Mouse (Mus musculus): ENCODE data around the gene Syce2. TPM values are rescaled to one million over a fixed set of nuclear protein-coding genes. Genes with fewer than 3 reads are reported as not detected.

The Syce2 gene
- total RNA-seq, 1 experiment, result 42.3 TPM

- peaks cover 6 to 13% of the 10 kb centered on the region in 2 experiments; a peak in 2 of 4 replicates for H3K4me1 ChIP-seq (ENCODE audit: control insufficient read depth in 2 of 2, insufficient read depth in 2 of 2, low read length in 2 of 2, poor library complexity in 1 of 2)
- H3K36me3 ChIP-seq (ENCODE audit: control insufficient read depth, insufficient read depth, low read length, poor library complexity, severe bottlenecking), result peaks cover 25% of the 10 kb centered on the region
- H3K27ac ChIP-seq (ENCODE audit: insufficient read depth, low read depth, low read length, poor library complexity, severe bottlenecking), result peak overlapping the region; percentile 89
- H3K9me3 ChIP-seq (ENCODE audit: control insufficient read depth, insufficient read depth, low read depth, low read length), result no peaks in the 10 kb centered on the region
- in situ Hi-C loops (cut with MboI; ENCODE audit: low sequenced_read_pairs in 2 of 2, unreplicated experiment in 2 of 2), result no loop called here
- DNase-seq (ENCODE audit: low read depth, low spot score), result no peak
- peak overlapping the region; percentile 89; the same call in 1 of the 2 replicates for H3K9ac ChIP-seq (ENCODE audit: insufficient read depth, low read depth, low read length, poor library complexity, severe bottlenecking)
- TF ChIP-seq ZC3H11A (IDR thresholded peaks at IDR 0.05; ENCODE audit: borderline replicate concordance, low read depth, low read length) (no peak), MAFK (IDR thresholded peaks at IDR 0.05; ENCODE audit: insufficient read depth, low read depth, low read length) (no peak), HCFC1 (IDR thresholded peaks at IDR 0.05; ENCODE audit: borderline replicate concordance, insufficient read depth, low read length) (no peak), CHD2 (IDR thresholded peaks at IDR 0.05; ENCODE audit: low read depth, low read length) (no peak), ZNF384 (IDR thresholded peaks at IDR 0.05; ENCODE audit: low read depth, low read length) (no peak)
- peak overlapping the region; percentile 72 to 76 for H3K4me3 ChIP-seq (ENCODE audit: insufficient read depth in 1 of 2, low read depth in 1 of 2, low read length in 2 of 2, poor library complexity in 1 of 2, severe bottlenecking in 1 of 2)
Measured at GRCm38 (mm10) chr8:84847684-84848435, 24.1 kb upstream of the Syce2 start.

DNA sequence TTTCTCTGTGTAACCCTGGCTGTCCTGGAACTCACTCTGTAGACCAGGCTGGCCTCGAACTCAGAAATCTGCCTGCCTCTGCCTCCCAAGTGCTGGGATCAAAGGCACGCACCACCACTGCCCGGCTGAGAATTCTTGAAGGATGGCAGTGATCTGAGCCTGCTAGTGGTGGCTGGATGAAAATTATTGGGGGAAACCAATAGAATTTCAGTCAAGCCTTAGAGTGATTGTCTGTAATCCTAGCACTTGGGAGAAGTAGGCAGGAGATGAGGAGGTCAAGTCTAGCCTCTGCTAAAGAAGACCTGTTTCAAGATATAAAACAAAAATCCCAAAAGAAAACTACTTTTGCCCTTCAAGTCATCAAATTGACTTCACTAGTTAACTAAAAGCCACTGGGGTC lies 15.5 kb upstream of the Syce2 start:
- Histone ChIP-seq H3K9ac (ENCODE audit: insufficient read depth, low read depth, low read length, poor library complexity, severe bottlenecking) (no peak overlapping the region), H3K4me3 (ENCODE audit: insufficient read depth in 1 of 2, low read depth in 1 of 2, low read length in 2 of 2, poor library complexity in 1 of 2, severe bottlenecking in 1 of 2) (peak overlapping the region in 1 of 2 experiments; percentile 98; a peak in 1 of 4 replicates)
- in situ Hi-C loops (cut with MboI; ENCODE audit: low sequenced_read_pairs in 2 of 2, unreplicated experiment in 2 of 2), result no loop called here

DNA sequence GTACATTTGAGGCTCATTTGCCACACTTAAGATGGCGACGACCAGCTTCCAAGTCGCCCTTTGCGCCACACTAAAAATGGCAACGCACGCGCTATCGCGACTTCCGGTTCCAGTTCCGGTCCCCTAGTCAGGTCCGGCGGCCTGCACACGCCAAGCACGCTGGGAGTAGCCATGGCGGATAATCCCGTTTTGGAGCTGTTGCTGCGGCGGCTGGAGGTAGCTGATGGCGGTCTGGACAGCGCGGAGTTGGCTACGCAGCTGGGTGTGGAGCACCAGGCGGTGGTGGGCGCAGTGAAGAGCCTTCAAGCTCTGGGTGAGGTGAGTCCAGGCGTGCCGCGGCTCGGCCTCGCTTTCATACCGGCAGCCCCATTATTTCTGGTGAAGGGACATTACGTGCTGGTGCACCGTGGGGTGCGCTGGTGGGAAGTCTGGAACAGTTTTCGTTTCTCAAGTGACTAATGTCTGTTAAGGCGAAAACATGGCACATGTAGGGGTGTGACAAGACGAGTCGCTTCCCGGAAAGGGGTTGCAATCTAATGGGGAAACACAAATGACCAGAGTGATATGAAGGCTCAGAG lies 15.0 kb upstream of the Syce2 start, which contains the start of gene Farsa:
Gene Farsa (plus strand): TSS at position 126 of the 578 bp plus-strand sequence.
- peak within 1 kb of the TSS; percentile 35; the same call in 1 of the 2 replicates for H3K27ac ChIP-seq (ENCODE audit: insufficient read depth, low read depth, low read length, poor library complexity, severe bottlenecking)
- H3K9me3 ChIP-seq (ENCODE audit: control insufficient read depth, insufficient read depth, low read depth, low read length), result no peaks in the 10 kb centered on the region
- TF ChIP-seq MAFK (IDR thresholded peaks at IDR 0.05; ENCODE audit: insufficient read depth, low read depth, low read length) (no peak), ZC3H11A (IDR thresholded peaks at IDR 0.05; ENCODE audit: borderline replicate concordance, low read depth, low read length) (no peak), CHD2 (IDR thresholded peaks at IDR 0.05; ENCODE audit: low read depth, low read length) (no peak), ZNF384 (IDR thresholded peaks at IDR 0.05; ENCODE audit: low read depth, low read length) (no peak), HCFC1 (IDR thresholded peaks at IDR 0.05; ENCODE audit: borderline replicate concordance, insufficient read depth, low read length) (peak; percentile 97)
- H3K4me3 ChIP-seq (ENCODE audit: insufficient read depth in 1 of 2, low read depth in 1 of 2, low read length in 2 of 2, poor library complexity in 1 of 2, severe bottlenecking in 1 of 2), result peak within 1 kb of the TSS; percentile 84 to 98
- peaks cover 21% of the 10 kb centered on the region for H3K36me3 ChIP-seq (ENCODE audit: control insufficient read depth, insufficient read depth, low read length, poor library complexity, severe bottlenecking)
- peak within 1 kb of the TSS; percentile 91 for H3K9ac ChIP-seq (ENCODE audit: insufficient read depth, low read depth, low read length, poor library complexity, severe bottlenecking)
- H3K4me1 ChIP-seq (ENCODE audit: control insufficient read depth in 2 of 2, insufficient read depth in 2 of 2, low read length in 2 of 2, poor library complexity in 1 of 2), result peaks cover 0 to 8% of the 10 kb centered on the region in 2 experiments; a peak in 2 of 4 replicates
- in situ Hi-C loops (cut with MboI; ENCODE audit: low sequenced_read_pairs in 2 of 2, unreplicated experiment in 2 of 2), result no loop called here
- peak; percentile 91 for DNase-seq (ENCODE audit: low read depth, low spot score)

More for the DNA sequence above, 15.5 kb upstream of the Syce2 start:
- TF ChIP-seq MAFK (IDR thresholded peaks at IDR 0.05; ENCODE audit: insufficient read depth, low read depth, low read length), result no peak
- TF ChIP-seq ZC3H11A (IDR thresholded peaks at IDR 0.05; ENCODE audit: borderline replicate concordance, low read depth, low read length), result no peak
- peaks cover 0 to 8% of the 10 kb centered on the region in 2 experiments; a peak in 2 of 4 replicates for H3K4me1 ChIP-seq (ENCODE audit: control insufficient read depth in 2 of 2, insufficient read depth in 2 of 2, low read length in 2 of 2, poor library complexity in 1 of 2)
- DNase-seq (ENCODE audit: low read depth, low spot score), result no peak
- H3K36me3 ChIP-seq (ENCODE audit: control insufficient read depth, insufficient read depth, low read length, poor library complexity, severe bottlenecking), result peaks cover 17% of the 10 kb centered on the region
- no peaks in the 10 kb centered on the region for H3K9me3 ChIP-seq (ENCODE audit: control insufficient read depth, insufficient read depth, low read depth, low read length)
- H3K27ac ChIP-seq (ENCODE audit: insufficient read depth, low read depth, low read length, poor library complexity, severe bottlenecking), result no peak overlapping the region

DNA sequence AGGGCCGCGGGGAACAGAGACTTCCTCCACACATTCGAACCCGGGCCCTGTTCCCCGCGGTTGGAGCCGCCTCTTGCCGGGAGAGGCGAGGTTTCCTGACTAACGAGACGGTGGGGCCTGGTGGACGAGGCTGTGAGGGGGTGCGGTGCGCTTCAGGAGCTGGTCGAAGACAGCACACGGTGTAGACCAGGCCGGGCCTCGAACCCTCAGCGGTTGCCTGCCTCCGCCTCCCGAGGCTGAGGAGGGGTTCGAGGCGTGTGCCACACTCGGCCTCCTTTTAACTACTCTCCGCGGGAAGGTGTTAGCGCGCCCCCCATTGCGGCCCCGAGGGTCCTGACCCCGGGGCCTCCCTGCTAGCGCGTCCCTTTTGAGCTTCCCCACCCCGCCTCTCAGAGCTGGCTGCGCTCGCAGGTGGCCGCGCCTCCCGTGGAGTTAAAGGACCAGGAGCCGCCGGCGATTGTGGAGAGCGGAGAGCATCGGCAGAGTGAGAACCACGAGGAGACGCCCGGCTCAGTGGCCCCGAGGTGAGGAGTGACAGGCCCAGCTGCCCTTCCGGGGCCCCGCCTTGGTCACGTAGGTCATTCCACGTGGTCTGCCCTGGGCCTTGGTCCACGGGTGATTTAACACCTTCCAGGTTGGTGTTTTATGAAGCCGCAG lies 526 bp downstream of the Syce2 start:
- in situ Hi-C loops (cut with MboI; ENCODE audit: low sequenced_read_pairs in 2 of 2, unreplicated experiment in 2 of 2), result no loop called here
- H3K27ac ChIP-seq (ENCODE audit: insufficient read depth, low read depth, low read length, poor library complexity, severe bottlenecking), result no peak overlapping the region

More for the DNA sequence above, 526 bp downstream of the Syce2 start:
- Histone ChIP-seq H3K9ac (ENCODE audit: insufficient read depth, low read depth, low read length, poor library complexity, severe bottlenecking) (peak overlapping the region; percentile 67), H3K36me3 (ENCODE audit: control insufficient read depth, insufficient read depth, low read length, poor library complexity, severe bottlenecking) (peaks cover 26% of the 10 kb centered on the region), H3K9me3 (ENCODE audit: control insufficient read depth, insufficient read depth, low read depth, low read length) (no peaks in the 10 kb centered on the region), H3K4me3 (ENCODE audit: insufficient read depth in 1 of 2, low read depth in 1 of 2, low read length in 2 of 2, poor library complexity in 1 of 2, severe bottlenecking in 1 of 2) (peak overlapping the region; percentile 64 to 68), H3K4me1 (ENCODE audit: control insufficient read depth in 2 of 2, insufficient read depth in 2 of 2, low read length in 2 of 2, poor library complexity in 1 of 2) (0 out of 4 replicates have a peak, but pooled peaks cover 0 to 2% of the 10 kb centered on the region in 2 experiments)
- DNase-seq (ENCODE audit: low read depth, low spot score), result peak; percentile 25
- TF ChIP-seq ZC3H11A (IDR thresholded peaks at IDR 0.05; ENCODE audit: borderline replicate concordance, low read depth, low read length), result no peak
- no peak for TF ChIP-seq CHD2 (IDR thresholded peaks at IDR 0.05; ENCODE audit: low read depth, low read length)
- TF ChIP-seq ZNF384 (IDR thresholded peaks at IDR 0.05; ENCODE audit: low read depth, low read length), result no peak
- TF ChIP-seq HCFC1 (IDR thresholded peaks at IDR 0.05; ENCODE audit: borderline replicate concordance, insufficient read depth, low read length), result no peak
- no peak for TF ChIP-seq MAFK (IDR thresholded peaks at IDR 0.05; ENCODE audit: insufficient read depth, low read depth, low read length)

All from ES-E14 (cell line).